Mouse (Mus musculus) left cerebral cortex, postnatal 14 days (tissue): ENCODE measurements around the gene Pax2. TPM values are rescaled to one million over a fixed set of nuclear protein-coding genes. Genes with fewer than 3 reads are reported as not detected.

ENCODE experiments used
- DNase-seq, 2 experiments: peaks; one replicate each; pipeline ENCODE4 v3.0.0; 2021 to 2022; ENCODE audit warnings: low spot score in 2 of 2, mixed read lengths in 1 of 2
- intact Hi-C: fragments of 180-260 bp; cut with DNase I; formaldehyde crosslinking; loops from one replicate; pipeline ENCODE4 v1.15.1; 2025
- long read RNA-seq, 2 experiments: library from polyadenylated mRNA; stranded (forward); transcript quantifications; one replicate each; pipeline ENCODE4 v2.0.0; 2021
- total RNA-seq, 2 experiments: library from RNA; stranded (reverse); gene quantifications; 2 replicates each; pipeline ENCODE4 v1.2.3; 2021

The Pax2 gene
- under 1 TPM; 0.11 to 0.22 TPM for total RNA-seq
- long read RNA-seq, experiment 1, result 0 reads
- long read RNA-seq, experiment 2, result 0 reads

- intact Hi-C loops, result loop anchor here (5.0 kb wide), 2 partner anchors 74 to 1149 kb away; no protein-coding TSS in a partner anchor
- DNase-seq, result no peak
These were observed at the start of gene Pax2 for GRCm38 (mm10) chr19:44755693-44756420. Pax2 (plus strand) TSS chr19:44756045.

DNA sequence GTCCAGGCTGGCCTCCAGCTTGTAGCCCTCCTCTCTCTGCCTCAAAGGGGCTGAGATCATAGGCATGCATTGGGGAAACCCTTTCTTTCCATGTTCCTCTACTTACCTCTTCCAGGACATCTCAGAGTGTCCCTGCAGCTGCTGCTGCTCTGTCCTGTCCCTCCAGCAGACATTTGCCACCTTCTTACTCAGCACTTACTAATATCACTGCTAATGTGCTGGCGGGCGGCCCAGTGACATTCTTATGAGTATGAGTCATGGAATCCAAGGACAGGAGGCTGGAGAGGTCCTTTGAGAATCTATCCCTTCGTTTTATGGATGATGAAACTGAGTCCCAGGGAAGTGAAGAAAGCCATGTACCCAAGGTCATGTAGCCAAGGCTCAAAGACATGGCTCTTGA lies 47.0 kb upstream of the Pax2 start:
- no peak for DNase-seq
- intact Hi-C loops, result no loop called here

DNA sequence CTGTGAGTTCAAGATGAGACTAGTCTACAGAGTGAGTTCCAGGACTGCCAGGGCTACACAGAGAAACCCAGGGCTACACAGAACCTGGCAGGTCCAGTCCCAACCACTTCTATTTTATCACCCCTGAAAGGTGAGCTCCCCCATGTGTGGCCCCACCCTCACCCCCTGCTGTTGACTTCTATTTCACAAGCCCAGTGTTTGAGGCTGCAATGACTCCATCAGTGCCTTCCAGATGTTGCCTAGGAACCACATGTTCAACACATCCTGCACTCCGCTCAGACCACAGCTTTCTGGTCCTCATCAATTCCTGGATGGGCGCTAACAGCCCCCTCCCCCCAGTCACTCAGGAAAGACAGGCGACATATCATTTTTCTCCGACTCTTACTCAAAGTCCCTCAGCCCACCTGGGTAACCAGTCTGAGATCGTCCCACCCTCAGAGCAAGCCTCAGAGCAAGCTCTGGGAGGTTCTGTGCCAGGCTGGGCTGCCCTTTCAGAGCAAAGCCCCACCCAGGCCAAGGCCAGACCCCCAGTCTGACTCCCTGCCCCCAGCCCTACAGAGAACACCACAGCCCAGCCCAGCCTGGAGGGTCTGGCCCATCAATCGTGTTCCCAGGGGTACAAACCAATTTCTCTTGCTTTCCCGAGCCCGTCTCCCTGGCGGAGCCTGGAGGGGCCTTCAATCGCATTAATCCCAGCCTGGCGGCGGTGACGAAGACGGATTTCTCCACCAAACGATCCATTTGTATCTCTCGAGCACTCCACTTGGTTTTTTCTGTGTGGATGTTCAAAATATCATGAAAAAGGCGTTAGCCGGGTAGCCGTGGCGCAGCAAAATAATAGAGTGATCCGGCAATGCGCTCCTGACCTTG lies 38.9 kb upstream of the Pax2 start:
- no peak for DNase-seq
- intact Hi-C loops, result no loop called here

DNA sequence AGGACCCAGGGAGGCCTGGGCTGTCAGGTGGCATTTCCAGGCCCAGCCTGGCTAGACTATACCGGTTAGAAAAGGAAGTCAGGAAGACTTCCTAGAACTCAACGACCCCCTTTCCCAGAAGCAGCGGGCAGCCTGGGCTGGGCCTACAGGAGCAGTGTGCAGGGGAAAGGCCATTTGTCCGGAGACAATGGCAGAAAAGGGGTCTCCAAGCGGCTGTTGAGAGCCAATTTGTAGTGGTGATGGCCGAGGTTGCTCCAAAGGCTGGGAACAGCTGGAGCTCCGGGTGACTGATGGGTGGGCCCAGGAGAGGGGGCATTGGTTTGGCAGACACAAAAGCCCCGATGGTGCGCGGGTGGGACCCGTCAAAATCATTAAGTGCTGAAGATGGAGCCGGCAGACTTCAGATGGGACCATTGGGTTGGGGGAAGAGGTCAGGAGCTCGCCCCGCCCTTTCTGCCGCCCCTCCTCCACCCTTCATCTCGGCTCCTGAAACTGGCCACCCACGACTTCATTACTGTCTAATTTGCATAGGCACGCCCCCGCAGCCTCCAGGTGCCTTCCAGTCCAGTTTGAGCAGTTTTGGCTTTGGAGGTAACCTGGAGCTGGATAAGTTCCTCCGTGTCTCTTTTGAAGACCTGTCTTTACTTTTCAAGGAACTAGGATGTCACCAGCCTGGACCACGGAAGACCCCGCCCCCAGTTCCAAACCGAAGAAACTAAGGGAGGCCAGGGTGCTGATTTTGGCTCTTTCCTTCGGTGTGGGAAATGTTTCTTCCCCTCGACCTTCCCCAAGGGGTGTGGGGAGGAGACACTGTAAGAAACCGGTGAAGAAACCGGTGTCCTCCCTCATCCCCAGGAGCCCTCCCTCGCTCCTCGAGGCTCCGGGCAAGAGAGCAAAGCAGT lies 36.3 kb upstream of the Pax2 start:
- no peak for DNase-seq
- intact Hi-C loops, result no loop called here

GRCm38 (mm10) chr19:44720194-44720521 lies 35.7 kb upstream of the Pax2 start:
- no peak for DNase-seq
- intact Hi-C loops, result no loop called here

DNA sequence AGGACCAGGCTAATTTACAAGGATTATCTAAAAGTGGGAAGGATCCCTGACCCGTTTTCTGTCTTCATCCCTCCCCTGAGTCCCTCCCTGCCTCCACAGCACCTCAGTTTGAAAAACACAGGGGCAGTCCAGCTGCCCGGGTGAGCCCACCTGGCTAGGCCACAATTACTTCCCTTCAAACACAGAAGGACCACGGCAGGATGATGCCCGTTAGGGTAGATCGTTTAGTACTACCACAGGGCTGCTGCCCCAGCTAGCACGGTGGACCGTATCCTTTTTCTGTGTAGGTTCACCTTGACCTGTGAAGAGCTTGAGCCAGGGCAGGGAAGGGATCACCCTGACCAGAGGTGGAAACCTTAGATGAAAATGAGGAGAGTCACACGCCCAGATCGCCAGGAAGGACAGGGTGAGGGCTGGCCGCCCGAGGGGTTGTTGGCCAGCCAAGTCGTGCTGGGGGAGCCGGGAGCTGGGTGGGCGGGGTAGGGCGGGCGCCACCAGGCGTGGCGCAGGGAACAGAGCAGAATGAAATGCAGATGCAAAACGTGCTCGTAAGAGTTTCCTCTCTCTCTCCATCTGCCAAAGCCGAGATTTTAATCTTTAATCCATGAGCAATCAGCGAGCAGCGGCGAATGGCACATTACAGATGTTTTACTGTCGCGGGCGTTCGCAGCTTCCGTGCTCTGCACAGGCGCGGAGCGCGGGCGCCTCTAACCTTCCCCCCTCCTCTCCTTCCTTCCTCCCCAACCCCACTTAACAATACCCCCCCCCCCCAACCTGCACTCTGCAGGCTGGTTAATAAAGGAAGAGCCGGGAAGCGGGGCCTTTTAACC lies 32.0 kb upstream of the Pax2 start:
- intact Hi-C loops, result no loop called here
- no peak for DNase-seq

- no peak for DNase-seq
- intact Hi-C loops, result no loop called here
These were observed 29.7 kb upstream of the Pax2 start for GRCm38 (mm10) chr19:44725951-44726791.

DNA sequence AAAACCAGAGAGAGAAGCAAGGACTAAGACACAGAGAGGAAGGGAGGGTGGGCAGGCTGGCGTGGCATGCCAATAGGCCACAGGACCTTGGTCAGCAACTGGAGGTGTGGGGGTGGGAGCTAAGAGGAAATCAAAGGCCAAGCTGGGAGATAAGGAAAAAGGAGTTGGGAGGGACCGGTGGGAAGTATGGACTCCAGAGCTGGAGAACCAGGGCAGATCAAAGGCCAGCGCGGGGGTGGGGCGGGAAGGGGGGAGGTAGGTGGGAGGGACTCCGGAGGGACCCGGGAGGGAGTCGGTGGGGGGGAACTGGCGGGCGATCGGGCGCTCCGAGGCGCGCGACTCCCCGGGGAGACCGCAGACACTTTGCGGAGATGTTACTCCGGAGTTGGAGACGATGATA lies 21.7 kb upstream of the Pax2 start:
- intact Hi-C loops, result no loop called here
- no peak for DNase-seq

- intact Hi-C loops, result no loop called here
- DNase-seq, result no peak
These were observed 21.2 kb upstream of the Pax2 start for GRCm38 (mm10) chr19:44734682-44735081.

DNA sequence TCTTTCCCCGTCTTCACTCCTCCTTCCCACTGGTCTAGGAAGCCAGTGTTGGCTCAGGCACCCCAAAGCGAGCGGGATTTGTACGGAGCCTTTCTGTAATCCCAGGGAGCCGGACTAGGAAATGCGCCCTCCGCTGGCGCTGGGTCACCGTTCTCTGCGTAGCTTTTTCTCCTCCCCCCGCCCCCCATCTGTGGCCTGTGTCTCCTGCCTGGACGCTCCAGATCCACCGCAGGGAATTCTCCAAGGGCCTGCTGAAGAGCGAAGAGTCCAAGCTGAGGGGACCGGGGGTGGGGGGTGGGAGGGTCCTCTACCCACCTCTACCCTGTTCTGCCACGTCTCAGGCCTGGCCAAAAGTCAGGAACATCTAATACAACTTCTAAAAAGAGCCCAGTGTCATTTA lies 15.5 kb upstream of the Pax2 start:
- no peak for DNase-seq
- intact Hi-C loops, result loop anchor here (5.0 kb wide), 1 partner anchor 412 kb away; the partner anchor contains the start of gene Tlx1

DNA sequence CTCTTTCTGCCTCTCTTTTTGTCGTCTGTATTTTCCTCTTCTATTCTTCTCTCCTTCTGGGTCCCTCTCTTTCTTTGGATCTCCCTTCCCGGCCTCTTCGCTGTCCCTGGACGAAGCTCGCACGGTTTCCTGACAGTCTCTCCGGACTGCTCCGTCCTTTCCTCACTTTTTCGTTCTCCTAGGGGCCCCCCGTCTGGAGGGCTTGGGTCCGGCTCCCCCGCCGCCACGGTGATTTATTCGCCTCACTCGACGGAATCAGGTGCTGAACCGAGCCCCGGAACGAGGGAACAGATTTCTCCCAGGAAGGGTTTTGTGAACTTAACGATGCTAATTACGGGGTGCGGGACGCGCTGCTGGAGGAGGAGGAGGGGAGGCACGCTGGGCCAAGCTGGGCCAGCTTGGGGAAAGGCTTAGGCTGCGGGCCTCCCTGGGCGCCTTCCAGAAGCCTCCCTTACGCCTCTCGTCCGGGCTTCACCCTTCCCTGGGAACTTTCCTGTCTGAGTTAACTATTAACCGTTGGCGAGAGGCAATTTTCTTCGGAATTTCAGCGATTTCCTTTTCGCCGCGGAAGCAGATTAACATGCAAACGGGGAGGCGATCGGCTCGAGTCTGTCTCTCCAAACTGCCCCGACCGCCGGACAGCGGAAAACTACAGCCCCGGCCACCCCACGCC lies 14.6 kb upstream of the Pax2 start:
- intact Hi-C loops, result loop anchor here (5.0 kb wide), 1 partner anchor 411 kb away; the partner anchor contains the start of gene Tlx1

DNA sequence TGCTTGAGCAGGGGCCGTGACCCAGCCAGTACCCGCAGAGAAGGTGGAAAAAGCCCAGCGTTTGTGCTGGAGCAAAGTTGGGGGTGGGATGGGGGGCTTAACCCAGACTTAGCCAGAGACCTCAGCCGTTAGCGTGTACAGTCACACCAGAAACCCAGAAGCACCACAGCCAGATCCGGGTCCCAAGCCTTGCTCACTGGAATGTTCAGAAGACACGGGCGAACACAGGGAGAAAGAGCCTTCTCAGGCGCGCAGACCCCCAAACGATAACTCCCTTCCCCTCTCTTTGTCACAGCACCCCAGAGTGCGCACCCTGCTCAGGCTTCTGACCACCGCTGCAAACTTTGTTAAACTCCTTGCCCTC lies 14.1 kb upstream of the Pax2 start:
- DNase-seq, result no peak
- intact Hi-C loops, result loop anchor here (5.0 kb wide), 1 partner anchor 411 kb away; the partner anchor contains the start of gene Tlx1

More for the DNA sequence above, 14.6 kb upstream of the Pax2 start:
- no peak for DNase-seq

GRCm38 (mm10) chr19:44742131-44743020 lies 13.5 kb upstream of the Pax2 start:
- intact Hi-C loops, result loop anchor here (5.0 kb wide), 1 partner anchor 410 kb away; the partner anchor contains the start of gene Tlx1

GRCm38 (mm10) chr19:44743021-44743415 lies 12.8 kb upstream of the Pax2 start:
- intact Hi-C loops, result loop anchor here (5.0 kb wide), 1 partner anchor 409 kb away; the partner anchor contains the start of gene Tlx1
- DNase-seq, result no peak

More at GRCm38 (mm10) chr19:44742131-44743020, 13.5 kb upstream of the Pax2 start:
- no peak for DNase-seq

DNA sequence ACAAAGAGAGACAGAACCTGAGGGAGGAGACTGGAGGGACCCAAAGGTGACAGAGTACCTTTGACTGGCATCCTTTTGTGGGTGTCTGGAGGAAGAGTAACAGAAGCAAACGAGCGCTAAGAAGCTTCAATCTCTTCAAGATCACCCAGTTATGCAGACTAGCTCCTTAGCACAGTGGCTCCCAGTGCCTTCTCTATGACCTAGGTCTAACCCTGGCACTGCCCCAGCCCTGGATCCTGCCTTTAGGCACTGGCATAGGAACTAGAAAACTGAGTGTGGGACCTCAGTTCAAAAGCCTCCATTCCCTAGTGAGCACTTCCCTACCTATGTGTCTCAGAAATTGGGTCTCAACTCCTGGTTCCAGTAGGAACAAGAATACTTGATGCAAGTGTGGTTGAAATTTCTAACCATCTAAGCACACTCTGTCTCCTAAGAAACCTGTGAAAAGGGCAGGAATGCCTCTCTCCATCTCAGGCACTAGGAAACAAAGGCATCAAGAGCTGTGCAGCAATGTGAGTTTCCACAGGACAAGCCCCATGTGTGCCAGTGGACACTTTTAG lies 11.8 kb upstream of the Pax2 start:
- DNase-seq, result no peak
- intact Hi-C loops, result loop anchor here (5.0 kb wide), 1 partner anchor 408 kb away; the partner anchor contains the start of gene Tlx1

DNA sequence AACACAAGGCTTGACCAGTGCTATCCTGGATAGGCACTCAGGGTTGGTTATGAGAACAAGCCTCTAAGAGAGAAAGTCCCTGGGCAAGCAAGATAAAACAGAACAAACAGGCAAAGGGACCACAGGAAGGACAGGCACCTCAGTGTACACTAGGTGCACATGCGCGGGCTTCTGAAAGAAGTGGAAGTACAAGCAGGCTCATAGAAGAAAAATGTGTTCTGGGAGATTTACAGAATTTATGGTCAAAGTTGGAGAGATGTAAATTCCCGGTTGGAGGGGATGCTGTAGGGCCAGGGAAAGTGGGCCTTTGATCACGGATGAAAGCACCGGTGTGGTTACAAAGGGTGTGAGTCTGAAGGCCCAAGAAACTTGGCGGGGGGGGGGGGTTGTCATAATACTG lies 10.1 kb upstream of the Pax2 start:
- no peak for DNase-seq
- intact Hi-C loops, result loop anchor here (5.0 kb wide), 1 partner anchor 487 kb away; no protein-coding TSS in a partner anchor
